Mouse (Mus musculus) kidney, adult 2 months (tissue): Measurements from ENCODE around the gene Gm13697.

ENCODE experiments used
- CTCF ChIP-seq: fragments of 200-500 bp; conservative IDR thresholded peaks from 2 replicates; pipeline ENCODE4 v1.5.1; 2011; ENCODE audit warnings: low read depth, mild to moderate bottlenecking, control low read depth, low read length, moderate library complexity, mixed read lengths; ENCODE audit not compliant: insufficient read depth, insufficient read length
- POLR2A ChIP-seq: fragments of 200-500 bp; IDR thresholded peaks from one replicate; pipeline ENCODE4 v1.6.1; 2011; ENCODE audit warnings: low read depth, low read length, control low read depth

- TF ChIP-seq CTCF (no peak), POLR2A (no peak)
Measured at GRCm38 (mm10) chr2:84022905-84023304, 38.4 kb downstream of the Gm13697 start.
